Mouse (Mus musculus) gastrocnemius, postnatal 4 days (tissue): Measurements from ENCODE around the gene Rai1. TPM values are rescaled to one million over a fixed set of nuclear protein-coding genes. Genes with fewer than 3 reads are reported as not detected.

ENCODE experiments used
- DNase-seq, 2 experiments: peaks; one replicate each; pipeline ENCODE4 v3.0.0; 2021 to 2022; ENCODE audit warnings: low spot score in 2 of 2, mixed read lengths in 2 of 2
- total RNA-seq, 2 experiments: library from RNA; stranded (reverse); gene quantifications; 2 replicates each; pipeline ENCODE4 v1.2.3; 2021

Rai1 gene
- total RNA-seq, 2 experiments from 2014 or later = 41.7 to 44.6 TPM

DNA sequence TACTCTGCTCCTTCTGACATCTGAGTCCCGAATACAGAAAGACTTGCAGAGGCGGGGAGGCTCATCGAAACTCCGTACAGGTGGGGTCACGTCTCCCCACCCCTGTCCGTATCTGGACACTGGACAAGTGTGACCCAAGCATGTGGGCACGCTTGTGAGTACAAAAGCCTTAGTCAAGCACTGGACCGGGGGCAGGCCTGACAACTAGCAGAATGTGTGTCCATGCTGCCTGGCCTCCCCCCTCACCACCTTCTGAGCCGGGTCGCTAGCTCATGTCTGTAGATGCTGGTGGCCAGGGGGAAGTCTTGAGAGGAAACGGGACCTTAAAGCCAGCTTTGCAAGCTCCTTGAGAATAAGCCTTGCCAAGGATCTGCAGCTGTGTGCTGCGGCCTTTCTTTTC, 106.9 kb downstream of the Rai1 start:
- no peak for DNase-seq

GRCm38 (mm10) chr11:60213266-60213665, 108.5 kb downstream of the Rai1 start:
- DNase-seq = no peak

- DNase-seq = no peak
Observed at GRCm38 (mm10) chr11:60216671-60217070, 111.9 kb downstream of the Rai1 start.

- no peak for DNase-seq
Observed at GRCm38 (mm10) chr11:60217467-60217866, 112.7 kb downstream of the Rai1 start.

- DNase-seq = no peak
Observed at GRCm38 (mm10) chr11:60219609-60220008, 114.8 kb downstream of the Rai1 start.

DNA sequence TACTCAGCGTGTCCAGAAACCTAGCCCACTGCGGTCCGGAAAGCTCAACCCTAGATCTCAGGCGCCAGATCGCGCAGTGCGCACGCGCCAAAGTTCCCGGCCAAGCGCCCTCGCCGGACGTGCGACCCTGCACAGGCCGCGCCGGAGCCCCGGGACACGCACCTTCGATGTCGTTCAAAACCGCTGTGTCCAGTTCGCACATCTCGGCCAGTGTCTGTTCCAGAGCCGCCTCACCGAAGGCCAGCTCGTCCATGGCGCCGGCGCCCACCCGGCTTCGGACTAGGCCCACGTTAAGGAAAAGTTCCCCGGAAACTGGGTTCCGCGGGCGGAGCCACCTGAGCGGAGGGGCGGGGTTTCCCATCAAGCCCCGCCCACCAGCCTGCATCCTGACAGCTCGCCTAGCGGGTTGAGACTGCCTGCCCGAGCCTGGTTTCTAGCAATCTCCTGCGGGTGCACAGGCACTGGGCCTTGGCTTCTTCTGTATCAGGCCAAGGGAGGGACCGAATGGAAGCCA, 115.5 kb downstream of the Rai1 start:
- peak; percentile 90 to 93 for DNase-seq

GRCm38 (mm10) chr11:60221425-60221824, 116.6 kb downstream of the Rai1 start:
- no peak for DNase-seq

DNA sequence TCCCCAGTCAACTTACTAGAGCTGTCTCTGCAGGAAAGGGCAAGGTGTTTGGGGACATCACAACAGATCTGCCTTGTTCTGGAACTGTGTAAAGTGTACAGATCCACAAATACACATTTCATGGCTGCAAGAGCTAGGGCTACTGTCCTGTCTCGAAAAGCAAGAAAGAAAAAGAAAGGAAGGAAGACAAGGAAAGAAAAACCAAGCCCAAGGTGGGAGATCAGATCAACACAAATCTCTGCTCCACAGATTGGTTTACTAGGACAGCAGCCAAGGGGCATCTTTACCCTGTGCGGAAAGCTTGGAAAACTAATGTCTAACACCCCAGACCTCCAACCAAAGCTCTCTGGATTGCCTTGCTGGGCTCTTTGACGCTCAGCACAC, 117.3 kb downstream of the Rai1 start:
- no peak for DNase-seq

DNA sequence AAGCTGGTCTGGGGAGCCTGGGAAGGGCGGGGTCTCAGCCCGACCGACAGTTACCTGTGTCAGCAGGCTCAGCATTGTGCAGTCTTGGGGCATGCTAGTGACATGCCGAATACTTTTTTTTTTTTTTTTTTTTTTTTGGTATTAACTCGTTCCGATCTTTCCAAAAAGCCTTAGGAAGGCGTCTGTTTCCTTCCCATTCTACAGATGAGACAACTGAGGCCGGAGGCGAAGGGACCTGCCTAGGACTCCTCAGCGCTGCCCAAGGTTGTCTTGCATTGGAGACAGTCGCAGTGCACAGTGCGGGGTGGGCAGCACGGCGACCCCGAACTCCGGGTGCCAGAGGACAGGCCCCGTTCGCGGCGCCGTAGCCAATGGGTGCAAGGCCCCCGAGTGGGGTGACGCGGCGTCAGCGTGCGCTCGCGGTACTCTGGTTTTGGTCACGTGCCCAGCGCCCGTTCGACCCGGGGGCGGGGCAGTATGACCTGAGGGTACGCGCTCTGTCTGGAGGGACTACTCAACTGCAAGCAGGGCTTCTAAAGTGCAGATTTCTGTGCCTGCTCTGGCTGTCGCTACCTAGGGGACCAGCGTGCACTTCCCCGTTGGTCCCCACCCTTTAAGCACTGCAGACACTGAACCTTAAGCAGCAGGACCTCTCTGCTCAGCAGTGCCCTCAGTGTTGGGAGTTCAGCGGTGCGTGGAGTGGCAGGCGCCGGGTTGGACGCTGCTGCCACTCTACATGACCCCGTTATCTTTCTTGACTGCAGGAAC, 117.8 kb downstream of the Rai1 start, which contains the start of gene Srebf1:
Gene Srebf1 (minus strand): TSS at position 113 of the 768 bp plus-strand sequence.
- DNase-seq = peak; percentile 76 to 83

DNA sequence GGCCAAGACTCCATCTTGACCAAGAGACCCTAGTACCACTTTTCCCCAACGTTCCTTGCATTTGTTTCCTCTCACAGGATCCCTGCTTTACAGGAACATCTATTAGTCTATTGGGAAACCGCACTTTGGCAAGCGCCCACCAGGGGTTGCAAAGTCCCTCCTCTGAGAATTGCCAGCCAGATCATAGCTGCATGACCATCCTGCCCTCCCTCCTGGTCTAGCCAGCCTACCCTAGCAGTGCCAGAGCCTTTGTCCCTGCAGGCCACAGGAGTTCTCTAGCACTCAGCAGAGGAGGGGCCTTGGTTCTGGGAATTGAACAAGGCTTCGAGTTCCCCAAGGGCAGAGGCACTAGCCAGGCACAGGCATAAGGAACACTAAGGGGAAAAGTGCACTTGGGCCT, 119.9 kb downstream of the Rai1 start:
- no peak for DNase-seq

- no peak for DNase-seq
Observed at GRCm38 (mm10) chr11:60225874-60226273, 121.1 kb downstream of the Rai1 start.

DNA sequence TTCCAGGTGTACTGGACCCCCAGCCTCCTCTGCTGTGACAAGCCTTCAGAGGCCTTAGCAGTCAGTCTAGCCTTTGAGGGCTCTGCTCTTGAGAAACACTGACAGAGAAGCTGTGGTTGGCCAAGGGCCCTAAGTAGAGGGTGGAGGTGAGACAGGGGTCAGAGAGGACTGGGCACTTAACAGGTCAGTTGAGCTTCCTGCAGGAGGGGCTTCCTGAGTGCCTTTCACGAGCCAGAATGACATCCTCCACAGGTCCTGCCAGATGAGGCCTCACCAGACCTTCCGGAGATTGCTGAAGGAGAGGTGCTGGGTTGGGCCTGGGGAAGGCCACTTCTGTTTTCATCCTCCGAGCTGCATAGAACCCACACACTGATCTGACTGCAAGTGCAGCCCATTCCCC, 123.7 kb downstream of the Rai1 start:
- DNase-seq = no peak

DNA sequence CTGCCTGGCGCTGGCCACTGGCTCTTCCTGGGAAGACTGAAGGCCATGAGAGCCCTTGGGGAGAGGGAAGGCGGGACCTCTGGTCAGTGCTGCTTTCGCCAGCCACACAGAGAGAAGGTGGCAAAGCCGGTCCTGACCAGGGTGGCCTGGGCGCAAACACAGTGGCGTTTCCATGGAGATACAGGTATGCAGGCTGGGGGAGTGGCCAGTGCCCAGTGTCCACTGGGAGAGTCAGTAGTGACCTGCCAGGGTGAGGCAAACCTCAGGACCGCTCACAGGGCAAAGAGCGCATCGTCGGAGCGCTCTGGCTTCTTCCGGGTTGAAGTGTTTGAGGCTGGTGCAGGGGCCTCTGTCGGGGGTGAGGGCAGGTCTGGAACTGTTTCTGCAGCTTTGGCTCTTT, 125.0 kb downstream of the Rai1 start:
- no peak for DNase-seq

DNA sequence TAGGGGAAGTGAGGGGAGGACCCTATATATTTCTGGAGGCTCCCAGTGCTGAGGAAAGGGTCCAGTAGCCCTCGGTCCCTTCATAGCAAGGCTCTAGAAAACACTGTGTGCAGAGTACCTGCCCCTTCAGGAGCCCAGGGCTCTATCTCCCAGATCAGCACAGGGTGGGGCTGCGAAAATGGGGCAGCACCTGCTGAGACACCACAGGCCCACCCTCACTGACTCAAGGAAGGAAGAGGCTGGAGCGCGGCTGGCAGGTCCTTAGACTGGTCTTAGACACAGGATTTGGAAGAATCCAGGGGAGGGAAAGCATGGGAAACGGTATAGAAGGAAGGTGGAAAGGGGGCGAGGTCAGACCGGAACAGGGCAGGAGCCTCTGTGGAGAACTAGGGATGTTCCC, 125.7 kb downstream of the Rai1 start:
- DNase-seq = no peak

- no peak for DNase-seq
Observed at GRCm38 (mm10) chr11:60231326-60231725, 126.5 kb downstream of the Rai1 start.

- no peak for DNase-seq
Observed at GRCm38 (mm10) chr11:60231951-60232350, 127.1 kb downstream of the Rai1 start.

DNA sequence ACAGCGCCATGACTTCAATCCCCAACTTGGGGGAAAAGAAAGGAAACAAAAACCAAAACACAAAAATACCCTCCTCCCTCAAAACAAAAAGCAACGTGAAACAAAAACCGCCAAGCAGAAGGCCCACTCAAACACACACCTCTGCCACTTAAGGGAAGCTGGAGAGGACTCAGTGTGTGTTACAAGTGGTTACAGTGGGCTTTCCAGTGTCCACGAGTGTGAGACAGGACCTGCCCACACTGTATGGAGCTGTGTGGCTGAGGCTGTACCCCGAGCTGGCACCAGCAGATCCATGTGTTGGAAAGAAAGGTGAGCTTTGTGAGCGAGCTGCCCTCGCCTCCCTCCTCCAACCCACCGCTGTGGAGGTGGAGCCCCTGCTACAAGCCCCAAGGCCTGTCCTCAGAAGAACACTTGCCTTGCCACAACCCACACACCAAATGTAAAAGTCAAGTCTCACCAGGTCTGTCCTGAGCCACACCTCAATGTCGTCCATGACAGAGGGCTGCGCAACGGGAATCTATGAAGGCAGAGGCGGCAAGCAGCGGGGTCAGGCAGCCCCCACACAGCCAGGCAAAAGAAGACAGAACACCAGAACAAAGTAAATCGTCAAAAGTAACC, 127.7 kb downstream of the Rai1 start:
- no peak for DNase-seq

- DNase-seq = no peak
Observed at GRCm38 (mm10) chr11:60233235-60233634, 128.4 kb downstream of the Rai1 start.

DNA sequence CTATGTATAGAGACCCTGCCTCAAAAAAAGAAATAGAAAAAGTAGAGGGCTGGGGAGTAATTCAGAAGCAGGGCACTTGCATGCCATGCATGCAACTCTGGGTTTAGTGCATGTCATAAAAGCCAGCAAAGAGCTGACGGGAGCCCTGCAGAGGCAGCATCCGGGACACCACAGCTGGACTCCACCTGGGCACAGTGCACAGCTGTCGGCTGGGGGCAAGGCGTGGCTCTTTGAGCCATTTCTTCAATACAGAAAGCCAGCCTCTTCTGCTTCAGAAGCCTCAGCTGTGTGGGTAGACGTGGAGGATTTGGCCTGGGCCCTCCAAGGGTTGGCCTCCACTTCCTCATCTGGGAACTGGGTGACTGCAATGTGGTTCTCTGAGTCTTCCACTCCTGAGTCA, 130.5 kb downstream of the Rai1 start:
- no peak for DNase-seq

DNA sequence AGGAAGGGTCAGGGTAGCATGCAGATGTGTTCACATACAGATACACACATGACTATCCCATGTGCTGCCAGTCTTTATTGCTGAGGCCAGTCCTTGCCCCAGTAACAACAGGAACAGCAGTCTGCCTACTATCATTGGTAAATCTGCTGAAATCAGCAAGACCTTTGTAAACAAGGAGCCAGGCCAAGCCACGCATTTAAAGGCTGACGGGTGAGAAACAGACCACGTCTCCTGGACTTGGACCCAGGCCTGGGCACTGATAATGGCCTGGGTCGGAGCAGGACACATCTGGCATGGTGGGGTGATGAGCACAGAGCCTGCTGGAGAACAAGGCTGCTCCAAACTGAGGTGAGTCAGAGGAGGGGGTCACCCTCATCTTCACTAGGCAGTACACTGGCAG, 135.7 kb downstream of the Rai1 start:
- no peak for DNase-seq

GRCm38 (mm10) chr11:60244503-60245143, 139.8 kb downstream of the Rai1 start:
- DNase-seq = no peak

DNA sequence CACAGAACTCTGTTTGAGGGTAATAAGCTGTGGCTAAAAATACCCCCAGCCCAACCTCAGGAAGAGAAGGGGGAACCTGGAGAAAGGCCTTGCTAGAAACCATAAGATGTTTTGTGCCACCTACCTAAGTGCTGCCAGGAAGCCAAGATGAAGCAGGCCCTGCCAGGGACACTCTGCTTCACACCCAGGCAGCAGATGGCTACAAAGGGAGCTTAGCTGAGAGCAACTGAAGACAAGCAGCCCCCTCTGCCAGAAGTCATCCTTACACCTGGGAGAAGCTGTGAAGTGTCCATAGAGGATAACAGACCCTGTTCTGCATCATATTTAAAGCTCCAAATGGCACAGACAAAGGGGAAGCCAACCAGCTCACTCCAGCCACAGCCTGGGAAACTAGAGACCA, 141.3 kb downstream of the Rai1 start:
- no peak for DNase-seq
